Mouse (Mus musculus) megakaryocyte-erythroid progenitor cell, adult 5-6 weeks (primary cell): ENCODE data around the gene Pmpca. TPM values are rescaled to one million over a fixed set of nuclear protein-coding genes. Genes with fewer than 3 reads are reported as not detected.

Source experiments
- total RNA-seq, 2 experiments: library from RNA; stranded (forward) in 1 of 2; stranded (reverse) in 1 of 2; fragments of 200-1000, 215-1000 nt in 1 of 2; fragments of >200 nt in 1 of 2; fragmentation: Nextera tagmentation in 1 of 2; gene quantifications; 2 replicates each; pipeline ENCODE4 v1.2.3; 2014 to 2017

Pmpca gene
- total RNA-seq, 2 experiments from 2014 or later: 78.0 to 90.5 TPM

Other genes starting within 250 kb of the Pmpca start
- not detected in 2 replicates for gene Lhx3, start 181.1 kb upstream of the Pmpca start, total RNA-seq (2014; fragmentation: Nextera tagmentation)
- not detected in 2 replicates for gene Lhx3, start 181.1 kb upstream of the Pmpca start, total RNA-seq (2017)
- 6.7 and 7.9 TPM in 2 replicates for gene Qsox2, start 151.8 kb upstream of the Pmpca start, total RNA-seq (2014; fragmentation: Nextera tagmentation)
- gene Qsox2, start 151.8 kb upstream of the Pmpca start, total RNA-seq (2017): 5.4 and 6.2 TPM in 2 replicates
- gene Ccdc187, start 94.8 kb upstream of the Pmpca start, total RNA-seq (2014; fragmentation: Nextera tagmentation): not detected in 2 replicates
- gene Ccdc187, start 94.8 kb upstream of the Pmpca start, total RNA-seq (2017): not detected in 2 replicates
- gene Gpsm1, start 73.8 kb upstream of the Pmpca start, total RNA-seq (2014; fragmentation: Nextera tagmentation): 2.8 and 6.8 TPM in 2 replicates
- gene Gpsm1, start 73.8 kb upstream of the Pmpca start, total RNA-seq (2017): 6.9 and 12.4 TPM in 2 replicates
- 12.7 and 20.7 TPM in 2 replicates for gene Dnlz, start 37.2 kb upstream of the Pmpca start, total RNA-seq (2014; fragmentation: Nextera tagmentation)
- 9.4 and 15.3 TPM in 2 replicates for gene Dnlz, start 37.2 kb upstream of the Pmpca start, total RNA-seq (2017)
- gene Card9, start 28.4 kb upstream of the Pmpca start, total RNA-seq (2014; fragmentation: Nextera tagmentation): 0.72 and 2.9 TPM in 2 replicates
- 1.7 and 3.2 TPM in 2 replicates for gene Card9, start 28.4 kb upstream of the Pmpca start, total RNA-seq (2017)
- gene Snapc4, start 8.7 kb upstream of the Pmpca start, total RNA-seq (2014; fragmentation: Nextera tagmentation): 64.6 and 87.4 TPM in 2 replicates
- 33.6 and 52.3 TPM in 2 replicates for gene Snapc4, start 8.7 kb upstream of the Pmpca start, total RNA-seq (2017)
- gene Entr1, start within 50 bp of the Pmpca start, total RNA-seq (2014; fragmentation: Nextera tagmentation): 45.3 and 72.2 TPM in 2 replicates
- 38.6 and 56.8 TPM in 2 replicates for gene Entr1, start within 50 bp of the Pmpca start, total RNA-seq (2017)
- 20.3 and 22.6 TPM in 2 replicates for gene Inpp5e, start 19.9 kb downstream of the Pmpca start, total RNA-seq (2014; fragmentation: Nextera tagmentation)
- gene Inpp5e, start 19.9 kb downstream of the Pmpca start, total RNA-seq (2017): 4.5 and 9.2 TPM in 2 replicates
- 32.7 and 37.7 TPM in 2 replicates for gene Sec16a, start 55.9 kb downstream of the Pmpca start, total RNA-seq (2014; fragmentation: Nextera tagmentation)
- gene Sec16a, start 55.9 kb downstream of the Pmpca start, total RNA-seq (2017): 16.6 and 29.8 TPM in 2 replicates
- 2.6 and 3.1 TPM in 2 replicates for gene Notch1, start 127.3 kb downstream of the Pmpca start, total RNA-seq (2014; fragmentation: Nextera tagmentation)
- 0.56 and 0.61 TPM in 2 replicates for gene Notch1, start 127.3 kb downstream of the Pmpca start, total RNA-seq (2017)
- gene Egfl7, start 190.7 kb downstream of the Pmpca start, total RNA-seq (2014; fragmentation: Nextera tagmentation): 88.4 and 89.4 TPM in 2 replicates
- 31.8 and 63.1 TPM in 2 replicates for gene Egfl7, start 190.7 kb downstream of the Pmpca start, total RNA-seq (2017)
- gene Gm20532, start 197.3 kb downstream of the Pmpca start, total RNA-seq (2014; fragmentation: Nextera tagmentation): not detected in 2 replicates
- gene Gm20532, start 197.3 kb downstream of the Pmpca start, total RNA-seq (2017): not detected in 2 replicates
- gene Agpat2, start 215.1 kb downstream of the Pmpca start, total RNA-seq (2014; fragmentation: Nextera tagmentation): 14.8 and 15.2 TPM in 2 replicates
- gene Agpat2, start 215.1 kb downstream of the Pmpca start, total RNA-seq (2017): 9.9 and 11.8 TPM in 2 replicates
- 5.7 and 7.7 TPM in 2 replicates for gene Fam69b, start 239.1 kb downstream of the Pmpca start, total RNA-seq (2014; fragmentation: Nextera tagmentation)
- gene Fam69b, start 239.1 kb downstream of the Pmpca start, total RNA-seq (2017): 6.8 and 8.0 TPM in 2 replicates